Mouse (Mus musculus) layer of hippocampus, adult 9-10 months (tissue): Measurements from ENCODE around the gene Vstm2a.

Experiments
- DNase-seq: peaks from one replicate; pipeline ENCODE4 v3.0.0; 2022; ENCODE audit warnings: low spot score

The Vstm2a gene

DNA sequence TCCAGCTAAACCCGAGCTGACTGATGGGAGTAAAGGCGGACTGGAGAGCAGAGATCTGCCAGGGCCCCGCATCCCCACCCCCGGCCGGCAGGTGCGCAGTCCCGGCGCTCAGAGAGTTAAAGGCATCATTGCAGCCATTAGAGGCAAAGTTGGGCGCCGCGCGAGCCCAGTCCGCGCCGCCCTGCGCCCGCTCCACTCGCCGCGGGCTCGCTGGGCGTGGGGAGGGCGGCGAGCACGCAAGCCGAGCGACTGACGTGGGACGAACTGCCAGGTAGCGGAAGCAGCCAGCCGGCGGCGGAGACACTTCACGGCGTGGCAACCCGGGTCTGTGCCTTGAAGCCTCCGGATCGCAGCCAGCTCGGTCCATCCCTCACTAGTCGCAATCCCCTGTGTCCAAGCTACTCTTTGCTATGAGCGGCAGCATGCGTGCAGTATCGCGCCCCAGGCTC lies at the start of gene Vstm2a:
Gene Vstm2a (plus strand): TSS at position 252 of the 449 bp plus-strand sequence.
- DNase-seq = no peak

DNA sequence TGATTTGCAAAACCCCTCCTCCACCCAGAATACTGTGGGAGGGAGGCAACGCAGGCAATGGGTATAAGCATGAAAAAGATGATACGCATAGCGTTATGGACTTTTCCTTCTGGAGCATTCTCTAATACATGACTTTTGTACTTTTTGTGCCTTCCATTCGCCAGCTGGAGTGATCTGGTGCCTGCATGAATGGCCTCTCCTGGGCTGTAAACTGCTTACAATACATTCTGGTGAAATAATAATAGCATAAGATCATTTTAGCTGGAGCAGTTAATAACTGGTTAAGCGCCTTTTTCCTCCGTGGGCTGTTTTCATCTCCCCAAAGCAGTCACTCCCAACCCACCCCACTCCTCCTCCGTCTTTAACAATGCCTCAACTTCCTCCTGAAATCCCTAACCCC lies 513 bp upstream of the Vstm2a start:
- DNase-seq = no peak

DNA sequence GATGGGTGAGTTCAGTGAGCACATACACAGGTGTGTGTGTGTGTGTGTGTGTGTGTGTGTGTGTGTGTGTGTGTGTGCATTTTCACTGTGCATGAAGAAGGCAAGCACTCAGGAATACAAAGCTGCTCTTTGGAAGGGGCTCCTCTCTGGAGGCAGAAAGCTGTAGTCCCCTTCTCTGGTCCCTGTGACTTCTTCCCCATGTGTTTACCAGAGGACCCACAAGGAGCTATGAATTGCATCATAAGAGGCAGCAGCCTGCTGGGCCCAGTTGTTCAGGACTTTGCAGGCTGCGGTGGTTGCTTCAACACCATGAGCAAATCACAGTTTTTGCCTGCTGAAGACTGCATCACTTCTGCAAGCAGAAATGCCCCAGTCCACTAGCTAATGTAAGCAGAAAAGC lies 776 bp downstream of the Vstm2a start:
- DNase-seq = no peak

DNA sequence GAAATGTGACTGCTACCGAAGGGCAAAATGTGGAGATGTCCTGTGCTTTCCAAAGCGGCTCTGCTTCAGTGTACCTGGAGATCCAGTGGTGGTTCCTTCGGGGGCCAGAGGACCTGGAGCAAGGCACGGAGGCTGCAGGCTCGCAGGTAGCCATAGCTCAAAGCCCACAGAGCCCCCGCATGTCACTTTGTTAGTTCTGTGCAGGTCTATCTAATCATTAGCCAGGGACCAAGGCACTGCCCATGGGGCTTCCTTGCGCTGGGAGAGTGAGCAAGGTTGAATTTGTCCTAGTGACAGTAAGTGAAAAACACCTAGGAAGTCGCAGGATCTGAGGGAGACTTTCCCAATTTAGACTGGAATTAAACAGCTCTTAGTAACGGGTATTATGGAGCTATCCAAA lies 2.4 kb downstream of the Vstm2a start:
- DNase-seq = no peak

DNA sequence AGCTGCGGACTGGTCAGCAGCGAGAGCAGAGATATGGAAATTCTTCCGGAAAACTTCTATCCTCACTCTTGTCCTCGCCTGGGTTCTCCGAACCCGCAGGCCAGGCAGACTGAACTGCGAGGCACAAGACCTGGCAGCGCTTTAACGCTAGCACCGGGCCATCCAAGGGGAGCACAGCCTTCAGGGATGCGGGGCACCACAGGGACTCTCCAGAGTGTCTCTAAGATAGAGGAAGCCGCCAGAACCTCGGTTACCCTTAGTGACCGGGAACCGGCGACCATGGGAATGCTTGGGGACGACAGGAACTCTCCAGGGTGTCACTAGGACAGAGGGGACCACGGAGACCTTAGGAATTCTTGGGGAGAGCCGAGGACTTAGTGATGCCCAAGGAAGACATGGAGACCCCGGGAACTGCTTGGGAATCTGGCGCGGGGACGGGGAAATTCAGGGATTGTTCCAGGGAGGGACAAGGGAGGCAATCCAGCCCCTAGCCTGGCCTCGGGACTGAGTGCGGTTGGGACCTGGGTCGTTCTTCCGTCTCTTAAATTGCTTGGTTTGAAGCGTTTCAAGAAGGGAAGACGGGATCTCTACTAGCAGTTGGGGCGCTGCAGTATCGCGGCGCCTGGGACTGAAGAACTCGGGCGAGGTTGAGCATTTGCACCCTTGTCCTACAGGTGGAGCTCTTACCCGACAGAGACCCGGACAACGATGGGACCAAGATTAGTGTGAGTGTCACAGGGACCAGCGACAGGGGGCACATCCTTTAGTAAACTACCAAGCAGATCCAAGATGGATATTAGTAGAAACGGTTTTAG lies 3.4 kb downstream of the Vstm2a start:
- peak; percentile 65 for DNase-seq

DNA sequence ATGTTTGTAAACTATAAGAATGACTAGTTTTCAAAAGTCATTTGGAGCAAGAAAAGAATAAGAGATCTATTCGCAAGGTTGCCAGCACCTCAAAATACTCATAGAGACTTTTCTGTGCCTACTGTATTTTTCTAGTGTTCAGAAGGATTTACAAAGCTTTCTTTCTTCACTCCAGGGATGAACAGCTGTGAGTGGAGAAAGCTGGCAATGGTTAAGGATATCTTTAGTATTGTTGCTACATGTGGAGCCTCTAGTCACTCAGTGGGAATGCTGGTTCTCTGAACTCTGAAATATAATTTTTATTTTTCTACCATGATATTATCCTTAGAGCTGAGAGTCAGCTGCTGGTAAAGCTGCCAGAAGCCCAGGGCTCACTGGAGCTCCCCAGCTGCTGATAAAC lies 10.9 kb downstream of the Vstm2a start:
- DNase-seq = no peak

DNA sequence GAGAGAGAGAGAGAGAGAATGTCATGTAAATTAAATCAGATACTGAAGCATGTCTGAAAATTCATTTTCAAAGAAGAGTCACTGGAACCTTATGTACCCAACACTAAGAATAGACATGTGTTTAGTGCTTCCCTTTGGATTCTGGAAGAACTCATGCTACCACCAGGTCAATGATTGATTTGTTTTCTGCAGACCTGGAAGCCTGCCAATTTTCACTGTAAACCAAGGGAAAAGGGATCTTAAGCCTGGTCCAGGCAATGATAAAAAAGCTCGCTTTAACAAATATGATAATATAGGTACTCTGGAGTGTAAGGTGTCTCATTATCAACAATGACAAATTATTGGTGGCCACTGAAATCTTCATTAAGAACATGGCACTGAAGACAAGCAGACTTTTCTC lies 32.9 kb downstream of the Vstm2a start:
- DNase-seq = no peak

DNA sequence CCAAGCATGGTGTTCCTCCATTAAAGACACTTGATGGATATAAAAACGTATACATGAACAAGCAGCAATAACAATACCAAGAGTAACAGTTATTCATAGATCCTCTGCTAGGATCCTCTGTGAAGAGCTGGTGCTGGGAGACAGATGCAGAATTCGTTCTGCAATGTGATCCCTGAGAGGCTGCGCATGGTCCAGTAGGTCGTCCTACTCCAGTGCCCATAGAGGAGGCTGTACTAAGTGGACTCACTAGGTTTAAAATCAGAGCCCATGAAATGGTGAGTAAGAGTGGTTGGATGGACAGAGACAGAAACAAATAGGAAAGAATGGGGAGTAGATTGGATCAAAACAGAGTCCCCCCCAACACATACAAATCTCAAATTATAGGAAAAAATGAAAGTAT lies 35.4 kb downstream of the Vstm2a start:
- DNase-seq = no peak

DNA sequence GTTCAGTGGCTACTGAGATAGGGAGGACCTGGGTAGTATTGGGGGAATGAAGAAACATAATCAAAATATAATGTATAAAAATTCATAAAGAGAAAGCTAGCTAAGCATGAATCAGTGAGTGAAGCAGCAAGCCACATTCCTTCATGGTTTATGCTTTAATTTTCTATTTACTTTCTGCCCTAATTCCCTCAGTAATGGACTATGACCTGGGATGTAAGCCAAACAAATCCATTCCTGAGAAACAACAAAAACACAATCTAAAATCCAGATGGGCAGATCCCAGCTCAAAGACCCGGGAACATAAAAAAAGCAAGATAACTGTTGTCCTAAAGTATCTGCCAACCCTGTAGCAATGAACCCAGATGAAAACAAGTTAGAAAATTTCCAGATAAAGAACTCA lies 39.0 kb downstream of the Vstm2a start:
- DNase-seq = no peak

DNA sequence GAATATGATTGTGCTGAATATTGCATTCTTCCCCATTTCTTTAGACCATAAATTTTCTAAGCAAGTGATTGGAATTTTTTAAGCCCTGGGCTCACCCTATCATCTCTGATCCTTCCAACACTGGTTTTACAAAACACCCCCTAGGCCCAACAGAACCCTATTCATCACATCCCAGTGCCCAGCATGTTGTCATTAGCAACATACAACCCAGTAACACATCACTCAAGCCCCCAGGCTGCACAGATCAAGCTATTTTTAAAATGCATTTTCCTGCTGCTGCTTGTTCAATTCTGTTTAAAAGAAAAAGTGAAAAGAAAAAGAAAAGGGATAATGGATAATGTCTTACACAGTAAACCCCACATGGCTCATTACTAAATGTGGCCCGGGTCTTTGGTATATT lies 42.0 kb downstream of the Vstm2a start:
- DNase-seq = no peak

DNA sequence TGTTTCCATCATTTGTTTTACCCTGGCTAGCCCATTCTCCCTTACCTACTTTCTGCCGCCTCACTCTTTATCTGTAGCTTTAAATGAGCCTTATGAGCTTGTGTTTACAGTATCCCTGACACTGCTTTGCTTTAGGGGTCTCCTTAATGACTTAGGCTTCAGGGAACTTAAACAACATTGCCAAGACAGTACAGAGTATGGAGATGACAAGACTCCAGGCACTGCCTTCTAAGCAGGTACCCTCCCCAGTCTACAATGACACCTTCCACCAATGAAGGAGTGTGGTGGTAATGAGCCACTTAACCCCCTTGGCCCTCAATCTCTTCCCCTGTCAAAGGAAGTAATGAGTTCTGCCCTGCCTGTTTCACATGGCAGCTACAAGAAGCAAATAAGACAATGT lies 42.4 kb downstream of the Vstm2a start:
- no peak for DNase-seq

DNA sequence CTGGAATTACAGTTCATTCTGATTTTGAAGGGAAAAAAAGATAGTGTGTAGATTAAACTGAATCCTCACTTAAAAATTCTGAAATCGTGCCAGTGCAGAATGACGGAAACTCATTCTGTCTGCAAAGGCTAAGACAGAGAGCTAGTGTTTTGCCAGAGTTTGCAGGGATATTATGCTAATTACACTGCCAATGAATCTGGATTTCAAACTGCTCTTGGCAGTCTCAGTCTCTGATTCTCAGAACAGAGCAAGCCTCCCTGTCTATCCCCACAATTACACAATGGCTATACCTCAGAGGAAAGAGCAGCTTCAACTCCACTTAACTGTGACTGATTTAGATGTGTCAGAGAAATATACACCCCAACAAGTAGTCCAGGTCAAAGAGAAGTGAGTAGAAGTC lies 43.2 kb downstream of the Vstm2a start:
- DNase-seq = peak; percentile 16

DNA sequence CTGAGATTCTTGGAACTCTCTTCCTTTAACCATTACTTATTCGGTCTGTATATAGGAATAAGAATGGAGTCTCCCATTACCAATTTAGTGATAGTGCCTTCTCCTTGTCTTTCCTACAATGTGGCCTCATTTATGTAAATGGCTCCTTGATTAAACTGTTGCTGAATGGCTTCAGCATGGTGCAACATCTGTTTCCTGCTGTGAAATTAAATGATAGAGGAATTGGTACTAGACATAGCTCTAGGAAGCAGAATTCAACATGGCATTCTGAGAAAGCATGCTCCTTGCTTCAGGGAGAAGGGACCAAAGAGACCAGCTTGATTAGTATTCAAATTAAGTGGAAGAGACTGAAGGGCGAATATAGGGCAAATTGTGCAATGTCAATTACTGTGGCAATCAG lies 57.6 kb downstream of the Vstm2a start:
- DNase-seq = no peak

DNA sequence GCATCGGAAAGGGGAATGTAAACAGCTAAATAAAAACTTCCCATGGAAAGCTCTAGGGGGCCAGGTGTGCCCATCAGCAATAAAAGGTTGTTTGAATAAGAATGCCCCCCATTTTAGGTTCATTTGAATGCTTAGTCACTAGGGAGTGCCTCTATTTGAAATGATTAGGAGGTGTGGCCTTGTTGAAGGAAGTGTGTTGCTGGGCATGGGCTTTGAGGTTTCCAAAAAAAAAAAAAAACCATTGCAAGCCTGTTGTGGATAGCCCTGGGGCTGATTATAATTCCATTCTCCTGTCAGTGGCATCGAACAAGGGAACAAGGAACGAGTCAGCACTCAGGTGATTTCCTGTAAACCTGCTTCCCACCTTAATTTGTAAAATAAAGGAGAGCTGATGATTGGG lies 87.7 kb downstream of the Vstm2a start:
- no peak for DNase-seq

DNA sequence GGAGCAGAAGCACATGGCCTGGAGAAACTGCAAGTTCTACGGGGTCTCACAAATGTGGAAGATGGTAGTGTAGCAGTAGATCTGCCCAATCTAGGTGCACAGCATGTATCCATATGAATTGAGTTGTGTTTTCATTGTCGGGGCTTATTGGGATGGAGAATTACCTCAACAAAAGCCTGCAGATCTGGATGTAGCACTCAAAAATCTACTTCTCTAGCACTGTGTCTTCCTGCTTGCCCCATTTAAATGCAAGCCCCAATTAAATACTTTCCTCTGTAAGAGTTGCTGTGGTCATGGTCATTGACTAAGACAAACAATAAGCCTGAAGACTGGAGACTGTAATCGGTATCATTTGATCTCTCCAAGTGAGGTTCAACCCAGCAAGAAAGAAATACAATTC lies 88.2 kb downstream of the Vstm2a start:
- DNase-seq = no peak

DNA sequence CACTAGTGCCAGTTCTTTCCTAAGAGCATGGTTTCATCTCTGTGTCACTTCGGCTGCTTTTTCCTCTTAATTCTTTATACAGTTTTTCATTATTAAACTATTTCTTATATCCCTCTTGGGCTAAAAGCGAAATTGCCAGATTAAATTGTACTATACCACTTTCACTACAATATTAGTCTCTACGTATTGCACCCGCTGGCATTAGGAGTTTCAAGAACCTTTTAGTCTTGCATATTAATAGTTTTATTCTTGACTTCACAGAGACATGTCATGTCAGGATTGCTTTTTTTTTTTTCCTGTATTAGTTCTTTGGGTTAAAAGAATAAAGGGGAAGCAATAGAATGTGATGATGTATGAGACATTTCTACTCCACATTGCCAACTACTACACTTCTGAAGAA lies 94.4 kb downstream of the Vstm2a start:
- DNase-seq = no peak

DNA sequence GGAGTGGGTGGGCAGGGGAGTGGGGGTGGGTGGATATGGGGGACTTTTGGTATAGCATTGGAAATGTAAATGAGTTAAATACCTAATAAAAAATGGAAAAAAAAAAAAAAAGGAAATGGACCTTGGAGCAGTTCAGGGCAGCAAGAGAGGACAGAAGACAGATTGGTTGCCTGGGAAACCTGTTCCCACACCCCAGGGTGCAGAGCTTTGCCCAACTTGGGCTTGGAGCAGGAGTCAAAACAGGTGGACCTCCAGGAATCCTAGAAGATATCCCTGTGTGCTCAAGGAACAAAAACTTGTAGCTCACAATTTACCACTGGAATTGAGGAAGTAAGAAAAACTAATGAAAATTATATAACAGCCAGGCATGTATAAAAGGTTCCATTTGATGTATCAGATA lies 96.8 kb downstream of the Vstm2a start:
- no peak for DNase-seq

DNA sequence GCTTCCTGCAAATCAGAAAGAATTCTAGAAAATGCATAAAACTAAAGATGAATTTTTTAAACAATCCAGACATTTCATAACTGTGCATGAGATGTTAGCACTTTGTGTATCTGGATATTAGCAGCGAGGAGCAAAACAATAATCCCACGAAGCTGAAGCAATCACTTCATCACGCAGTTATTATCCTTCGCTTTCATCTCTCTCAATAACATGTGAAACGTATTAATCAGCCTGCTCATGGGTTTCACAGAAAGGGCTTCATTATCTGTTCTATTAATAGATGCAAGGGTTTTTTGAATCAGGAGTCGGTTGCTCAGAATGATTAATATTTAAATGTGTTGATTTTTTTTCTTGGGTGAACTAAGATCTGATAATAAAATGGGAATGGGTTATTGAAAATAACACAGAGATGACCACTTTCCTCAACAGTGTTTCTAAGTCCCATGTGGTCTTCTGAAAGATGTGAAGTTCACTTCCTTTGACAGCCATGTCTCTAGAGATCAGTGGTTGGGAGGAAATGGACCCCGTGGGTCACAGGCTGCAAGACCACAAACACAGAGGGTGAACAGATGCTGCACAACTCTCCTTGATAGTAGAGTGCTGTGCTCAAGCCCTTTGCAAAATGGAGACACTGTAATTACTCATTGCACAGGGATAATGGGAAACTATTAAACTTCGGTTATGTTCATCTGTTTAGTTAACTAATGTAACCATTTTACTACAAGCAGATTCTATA lies 109.5 kb downstream of the Vstm2a start:
- DNase-seq = no peak

DNA sequence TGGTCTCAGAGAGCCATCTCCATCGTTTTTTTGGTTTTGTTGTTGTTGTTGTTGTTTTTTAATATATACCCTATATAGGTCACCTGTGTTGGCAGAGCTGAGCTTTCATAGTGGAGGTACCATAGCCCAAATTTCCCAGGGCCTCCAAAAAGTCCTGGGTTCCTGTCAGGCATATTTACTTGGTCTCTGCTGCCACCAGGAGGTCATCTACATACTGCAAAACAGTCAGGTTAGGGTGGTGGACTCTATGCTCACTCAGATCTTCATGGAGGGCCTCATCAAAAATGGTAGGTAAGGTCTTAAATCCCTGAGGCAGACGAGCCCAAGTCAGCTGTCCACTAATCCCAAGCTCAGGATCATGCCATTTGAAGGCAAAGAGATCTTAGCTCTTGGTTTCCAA lies 146.1 kb downstream of the Vstm2a start:
- peak; percentile 9 for DNase-seq

DNA sequence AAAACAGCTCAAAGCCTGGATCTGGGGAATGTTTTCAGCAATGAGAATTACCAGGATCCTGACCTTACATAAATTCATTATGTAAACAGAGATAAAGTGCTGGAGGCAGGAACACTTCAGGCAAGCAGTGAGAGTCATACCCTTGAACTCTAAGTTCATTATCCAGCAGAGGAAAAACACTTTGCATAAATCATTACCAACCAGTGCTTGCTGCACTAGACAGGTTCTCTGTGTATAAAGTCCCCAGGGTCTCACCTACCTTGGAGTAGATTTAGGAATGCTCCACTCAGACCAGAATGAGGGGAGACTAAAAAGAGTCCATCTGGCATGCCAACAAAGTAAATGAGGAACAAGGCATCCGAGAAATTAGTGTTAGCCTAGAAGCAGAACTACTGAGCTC lies 154.2 kb downstream of the Vstm2a start:
- no peak for DNase-seq

DNA sequence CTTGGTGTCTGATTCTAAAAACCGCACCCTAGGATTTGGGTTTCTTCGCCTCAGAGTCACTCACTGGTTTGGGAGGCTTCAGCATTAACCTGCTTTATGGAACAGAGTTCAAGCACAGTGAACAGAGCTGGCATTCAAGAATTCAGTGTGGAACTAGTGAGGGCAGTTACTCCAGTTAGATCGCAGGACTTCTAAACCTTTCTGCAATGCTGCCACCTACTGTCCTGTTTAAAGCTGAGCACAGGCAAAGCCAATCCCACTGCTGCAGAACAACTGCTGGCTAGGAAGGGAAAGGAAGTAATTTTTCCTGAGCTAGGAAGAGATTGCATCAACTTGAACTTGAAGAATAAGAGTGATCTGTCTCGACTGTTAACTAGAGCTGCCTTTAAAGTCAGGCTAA lies 155.1 kb downstream of the Vstm2a start:
- peak; percentile 12 for DNase-seq

DNA sequence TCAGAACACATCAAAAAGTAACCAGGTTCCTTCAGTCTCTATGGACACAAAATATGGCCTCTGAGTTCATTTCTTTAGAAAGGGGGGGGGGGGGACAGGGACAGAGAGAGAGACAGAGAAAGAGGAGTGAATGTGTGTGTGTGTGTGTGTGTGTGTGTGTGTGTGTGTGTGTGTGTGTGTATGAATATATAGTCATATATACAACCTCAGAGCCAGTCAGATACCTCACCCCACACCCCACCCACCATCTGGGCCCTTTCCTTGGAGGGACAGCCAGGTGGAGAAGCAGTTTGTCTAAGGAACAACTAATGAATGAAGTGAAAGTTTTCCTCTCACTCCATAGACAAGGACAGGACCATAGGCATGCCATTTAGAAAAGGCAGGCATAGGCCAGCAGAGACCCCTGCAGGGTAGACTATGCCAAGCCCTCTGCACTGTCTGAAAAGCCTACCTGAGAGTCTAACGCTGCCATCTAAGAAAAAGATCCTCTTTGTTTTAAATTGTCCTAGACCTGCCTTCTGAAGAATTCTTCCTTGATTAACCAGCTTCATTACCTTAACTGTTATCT lies 155.6 kb downstream of the Vstm2a start:
- no peak for DNase-seq

DNA sequence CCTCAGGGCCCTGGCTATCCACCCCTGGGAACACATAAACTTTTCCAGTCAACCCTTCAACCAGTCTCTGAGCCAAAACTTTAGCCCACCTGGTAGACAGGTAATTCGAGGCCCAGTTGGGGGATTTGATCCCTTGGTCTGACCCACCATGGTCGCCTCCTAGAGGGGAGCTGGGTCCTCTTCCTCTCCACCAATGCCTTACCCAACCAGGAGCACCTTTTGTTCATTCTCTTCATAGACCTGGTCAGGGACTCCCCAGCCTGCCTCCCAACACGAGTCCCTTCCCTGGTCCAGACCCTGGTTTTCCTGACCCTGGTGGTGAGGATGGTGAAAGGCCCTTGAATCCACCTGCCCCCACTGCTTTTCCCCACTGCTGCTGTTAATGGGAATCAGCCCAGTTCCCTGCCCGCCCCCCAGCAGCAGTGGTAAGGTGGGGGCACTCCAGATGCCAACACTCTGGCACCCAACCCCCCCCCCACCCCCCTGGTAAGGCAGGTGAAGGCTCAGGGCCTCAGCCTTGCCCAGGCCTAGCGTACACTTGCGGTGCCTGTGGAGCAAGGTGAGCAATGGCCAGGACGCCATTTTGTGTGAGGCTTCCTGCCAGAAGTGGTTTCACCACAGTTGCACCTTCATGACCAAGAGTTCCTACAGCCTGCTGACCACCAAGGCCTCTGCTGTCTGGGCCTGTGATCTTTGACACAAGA lies 182.2 kb downstream of the Vstm2a start:
- DNase-seq = no peak
